Mouse (Mus musculus) 416B (cell line): ENCODE measurements at regions not wholly inside any gene's neighbourhood (a gene's known extent, or its start where the extent isn't known, plus 50 kb on each side); places are given as distances from the start of the nearest gene placed in this dataset.

ENCODE experiments used
- DNase-seq: peaks from one replicate; pipeline ENCODE4 v3.0.0; 2011; ENCODE audit warnings: low read depth

GRCm38 (mm10) chr6:106876690-106877089 is 76.8 kb upstream of the Crbn start:
- no peak for DNase-seq

- DNase-seq = no peak
Observed at GRCm38 (mm10) chr6:106891879-106892638, 92.2 kb upstream of the Crbn start.

- DNase-seq = no peak
Observed at GRCm38 (mm10) chr6:106892639-106892934, 92.7 kb upstream of the Crbn start.

GRCm38 (mm10) chr6:106903953-106904683 is 104.2 kb upstream of the Crbn start:
- no peak for DNase-seq

GRCm38 (mm10) chr6:106915121-106915520 is 115.2 kb upstream of the Crbn start:
- DNase-seq = no peak

GRCm38 (mm10) chr6:106916683-106917289 is 116.9 kb upstream of the Crbn start:
- no peak for DNase-seq

GRCm38 (mm10) chr6:106920951-106921350 is 121.1 kb upstream of the Crbn start:
- no peak for DNase-seq

GRCm38 (mm10) chr6:106925486-106925885 is 125.6 kb upstream of the Crbn start:
- no peak for DNase-seq

GRCm38 (mm10) chr6:106933584-106933983 is 133.7 kb upstream of the Crbn start:
- DNase-seq = no peak

GRCm38 (mm10) chr6:106946227-106946927 is 146.5 kb upstream of the Crbn start:
- DNase-seq = no peak

GRCm38 (mm10) chr6:106950909-106951308 is 151.0 kb upstream of the Crbn start:
- DNase-seq = no peak

GRCm38 (mm10) chr6:106961320-106961719 is 161.4 kb upstream of the Crbn start:
- DNase-seq = no peak

- DNase-seq = no peak
Observed at GRCm38 (mm10) chr6:106964337-106964736, 164.5 kb upstream of the Crbn start.

GRCm38 (mm10) chr6:106975439-106975838 is 175.6 kb upstream of the Crbn start:
- no peak for DNase-seq

GRCm38 (mm10) chr6:106978721-106979120 is 178.8 kb upstream of the Crbn start:
- DNase-seq = no peak

- DNase-seq = peak; percentile 70
Observed at GRCm38 (mm10) chr6:106979755-106980154, 179.9 kb upstream of the Crbn start.

- DNase-seq = peak; percentile 40
Observed at GRCm38 (mm10) chr6:106980188-106980587, 180.3 kb upstream of the Crbn start.

- peak; percentile 94 for DNase-seq
Observed at GRCm38 (mm10) chr6:106981232-106981631, 181.4 kb upstream of the Crbn start.

- peak; percentile 81 for DNase-seq
Observed at GRCm38 (mm10) chr6:106985132-106985801, 185.4 kb upstream of the Crbn start.

- DNase-seq = peak; percentile 78
Observed at GRCm38 (mm10) chr6:106991586-106991985, 191.7 kb upstream of the Crbn start.

GRCm38 (mm10) chr6:107004406-107005120 is 204.7 kb upstream of the Crbn start:
- DNase-seq = peak; percentile 5
